8 mouse cellular contexts compared by ENCODE assay signal in the genomic region with DNA sequence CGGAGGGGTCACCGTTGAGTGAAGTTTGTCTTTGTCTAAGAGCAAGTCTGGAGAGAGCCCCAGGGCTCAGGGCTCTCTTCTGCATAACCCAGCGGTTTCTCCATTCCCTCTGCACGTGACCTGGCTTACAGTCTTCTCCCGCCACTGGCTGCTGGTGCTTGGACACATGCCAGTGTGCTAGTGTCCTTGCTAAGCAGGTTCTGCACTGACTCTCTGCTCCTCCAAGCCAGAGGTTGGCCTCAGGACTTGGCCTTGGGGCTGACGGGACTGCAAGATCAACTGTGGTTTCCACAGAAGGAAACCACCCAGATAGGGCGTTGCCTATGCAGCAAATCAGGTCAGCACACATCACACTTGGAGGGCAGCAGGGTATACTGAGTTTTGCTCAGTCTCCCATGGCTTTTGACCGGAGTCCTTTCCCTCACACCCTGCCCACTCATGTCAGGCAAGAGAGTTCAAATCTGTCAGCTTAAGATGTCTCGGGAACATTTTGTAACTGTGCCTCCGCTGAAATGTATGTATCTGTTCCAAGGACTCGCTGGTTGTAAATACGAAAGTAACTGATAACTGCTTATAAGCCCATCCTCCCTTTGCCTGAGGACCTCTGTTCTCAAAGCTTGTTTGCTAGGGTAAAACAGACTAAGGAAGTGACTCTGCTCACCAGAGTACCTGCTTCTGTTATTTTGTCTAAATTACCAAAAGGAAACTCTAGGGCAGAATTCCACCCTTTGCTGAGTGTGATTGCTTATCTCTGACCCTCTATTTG. TPM values are rescaled to one million over a fixed set of nuclear protein-coding genes. Genes with fewer than 3 reads are reported as not detected.
DNase-seq lines count a peak whose midpoint lies in the region; ATAC-seq lines count a peak whose summit lies in the region.

No protein-coding gene starts in this region.

- DNase-seq in left cerebral cortex, postnatal 4 days: peak; percentile 34
- DNase-seq in left cerebral cortex, adult 11 months (ENCODE audit: low spot score): no peak
- peak; percentile 44 for DNase-seq in adipocyte (ENCODE audit: low spot score)
- peak; percentile 14 for DNase-seq in gastrocnemius, postnatal 10 days
- DNase-seq in kidney, postnatal 10 days: peak; percentile 67
- peak; percentile 53 for DNase-seq in thymus, postnatal 0 days (ENCODE audit: low spot score)
- no peak for DNase-seq in frontal cortex, postnatal 25 days (ENCODE audit: low spot score in 2 of 2)

- intact Hi-C loops in left cerebral cortex, postnatal 4 days (cut with DNase I): no loop called here

- ATAC-seq in megakaryocyte-erythroid progenitor cell, adult 5-6 weeks (replicated peaks; ENCODE audit: low FRiP score, low TSS enrichment, poor library complexity, severe bottlenecking): peak; percentile 92

RNA-seq across cellular contexts. Expression of a gene that starts 12.3 kb away (rescaled TPM):
- total RNA-seq in left cerebral cortex, postnatal 4 days (2021): 1 to 10 TPM; 1.6 to 1.7 TPM
- 1 to 10 TPM; 1.5 to 2.5 TPM for total RNA-seq in gastrocnemius, postnatal 10 days (2021)
- 39.0 and 48.2 TPM in 2 replicates for total RNA-seq in megakaryocyte-erythroid progenitor cell, adult 5-6 weeks (2014; fragmentation: Nextera tagmentation)
- total RNA-seq in megakaryocyte-erythroid progenitor cell, adult 5-6 weeks (2017): 41.0 and 63.5 TPM in 2 replicates
- 47.7 and 56.7 TPM in 2 replicates for polyA plus RNA-seq in thymus, postnatal 0 days (2015; fragmentation: Nextera tagmentation; extraction: Ambion mirVana)

Comparison
In these comparisons a context has a peak if more than half of its experiments do, and no peak if none do; other contexts are left out.
1. DNase-seq: peak in left cerebral cortex, postnatal 4 days (single experiment), adipocyte (single experiment), gastrocnemius, postnatal 10 days (single experiment), kidney, postnatal 10 days (single experiment) and thymus, postnatal 0 days (single experiment); none in left cerebral cortex, adult 11 months (single experiment) and frontal cortex, postnatal 25 days (0 of 2).
2. RNA of a gene that starts 12.3 kb away (total RNA-seq): 39.0 to 63.5 TPM in megakaryocyte-erythroid progenitor cell, adult 5-6 weeks; 1.5 to 2.5 TPM in gastrocnemius, postnatal 10 days and 1.6 to 1.7 TPM in left cerebral cortex, postnatal 4 days; every median in the first group is over 10 times any median in the second.